Mouse (Mus musculus) limb, embryonic 10.5 days (tissue): ENCODE results near the gene Cdk19. TPM values are rescaled to one million over a fixed set of nuclear protein-coding genes. Genes with fewer than 3 reads are reported as not detected.

Source experiments
- DNase-seq: peaks from one replicate; pipeline ENCODE4 v3.0.0-alpha.2; 2017; ENCODE audit warnings: low spot score
- H3K27ac ChIP-seq: fragments of 300-500 bp; sonication (generic); 2 replicates; pipeline ENCODE4 v1.5.1; 2016; ENCODE audit warnings: mild to moderate bottlenecking
- H3K27me3 ChIP-seq: fragments of 300-500 bp; sonication (generic); 2 replicates; pipeline ENCODE4 v1.6.1; 2016; ENCODE audit warnings: low read depth, mild to moderate bottlenecking; ENCODE audit not compliant: poor library complexity, severe bottlenecking
- H3K36me3 ChIP-seq: fragments of 300-500 bp; sonication (generic); 2 replicates; pipeline ENCODE4 v1.6.1; 2016; ENCODE audit warnings: mild to moderate bottlenecking, moderate library complexity
- H3K4me1 ChIP-seq: fragments of 300-500 bp; sonication (generic); 2 replicates; pipeline ENCODE4 v1.6.1; 2016
- H3K4me3 ChIP-seq: fragments of 300-500 bp; sonication (generic); 2 replicates; pipeline ENCODE4 v1.5.1; 2016; ENCODE audit warnings: mild to moderate bottlenecking, moderate library complexity
- H3K9me3 ChIP-seq: fragments of 300-500 bp; sonication (generic); replicated peaks from 2 replicates; pipeline ENCODE4 v1.6.1; 2016; ENCODE audit warnings: mild to moderate bottlenecking
- WGBS: fragments of 180-500 bp; shearing (Covaris S2); methylation state at CpG from one replicate; pipeline ENCODE4 v1.1.7; 2016; 5-methylcytosine and 5-hydroxymethylcytosine counted together
- polyA plus RNA-seq: library from polyadenylated mRNA; unstranded; fragments of >200 nt; fragmentation: Nextera tagmentation; extraction: Ambion mirVana; gene quantifications from 2 replicates; pipeline ENCODE4 v1.2.1, GENCODE M21; 2016

Gene Cdk19
- polyA plus RNA-seq, 1 experiment from 2014 or later = 9.0 TPM

DNA sequence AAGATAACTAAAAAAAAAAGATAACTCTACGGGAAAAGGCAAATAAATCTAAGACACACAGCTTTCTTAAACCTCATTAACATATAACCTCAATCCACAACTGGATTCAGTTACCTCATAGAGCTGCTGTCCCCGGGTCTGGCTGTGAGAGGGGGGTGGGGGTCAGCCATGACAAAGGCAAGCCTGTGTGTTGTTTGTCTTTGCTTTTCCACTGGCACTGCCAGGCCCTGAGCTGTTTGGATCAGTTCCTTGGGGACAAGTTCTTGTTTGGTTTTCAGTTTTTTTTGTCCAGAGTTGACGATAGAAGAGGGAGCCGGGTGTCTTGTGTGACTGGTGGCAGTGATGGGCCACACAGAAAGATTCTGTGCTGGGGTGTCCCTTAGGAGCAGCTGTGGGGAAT is 177.1 kb downstream of the Cdk19 start:
- no peak for DNase-seq
- H3K4me3 ChIP-seq = no peak overlapping the region
- no peak overlapping the region; the same call in 1 of the 2 replicates for H3K27ac ChIP-seq
- no peaks in the 10 kb centered on the region for H3K27me3 ChIP-seq
- no peaks in the 10 kb centered on the region for H3K36me3 ChIP-seq
- WGBS = 59% methylated on average over 4 of the region's 4 CpGs
- H3K9me3 ChIP-seq = no peaks in the 10 kb centered on the region
- H3K4me1 ChIP-seq = peaks cover 10% of the 10 kb centered on the region; the same call in 1 of the 2 replicates

DNA sequence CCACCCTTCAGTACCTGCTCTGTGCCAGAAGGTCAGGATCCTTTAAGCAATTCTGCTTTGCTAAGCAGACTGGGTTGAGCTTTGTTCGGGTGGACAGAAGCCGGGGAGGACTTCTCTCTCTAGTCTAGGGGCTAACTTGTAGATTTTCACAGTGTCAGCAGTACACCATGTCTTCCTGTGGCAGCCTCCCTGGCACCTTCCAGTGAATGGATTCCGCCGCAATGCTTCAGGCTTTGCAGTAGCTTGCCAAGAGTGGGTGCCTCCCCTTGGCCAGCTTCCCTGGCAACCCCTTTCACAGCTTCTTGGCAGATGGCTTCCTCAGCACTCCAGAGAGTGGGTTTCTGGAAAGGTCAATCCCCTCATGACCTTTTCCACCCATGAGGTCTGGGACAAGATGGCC is 180.2 kb downstream of the Cdk19 start:
- Histone ChIP-seq H3K9me3 (no peaks in the 10 kb centered on the region), H3K27me3 (no peaks in the 10 kb centered on the region), H3K4me3 (no peak overlapping the region), H3K4me1 (peaks cover 18% of the 10 kb centered on the region; the same call in 1 of the 2 replicates), H3K36me3 (no peaks in the 10 kb centered on the region), H3K27ac (no peak overlapping the region)
- DNase-seq = no peak
- 90% methylated on average over 4 of the region's 4 CpGs for WGBS

DNA sequence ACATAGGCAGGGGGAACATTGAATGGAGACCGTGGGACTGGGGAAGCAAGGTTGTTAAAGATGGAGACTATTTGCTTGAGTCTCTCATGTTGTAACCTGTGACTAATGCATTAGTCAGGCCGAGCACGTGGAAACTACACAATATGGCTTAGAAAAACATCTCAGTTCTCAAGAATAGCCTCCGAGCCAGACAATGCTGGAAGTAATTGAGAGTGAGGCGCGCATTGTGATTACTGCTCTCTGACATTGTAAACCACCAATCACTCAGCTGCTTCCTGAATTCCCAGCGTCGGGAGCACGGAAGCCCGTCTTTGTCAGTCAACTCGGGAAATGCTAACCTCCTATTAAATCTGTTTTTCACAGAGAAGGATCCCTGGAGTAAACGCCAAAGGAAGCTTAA is 182.2 kb downstream of the Cdk19 start:
- Histone ChIP-seq H3K9me3 (no peaks in the 10 kb centered on the region), H3K4me3 (no peak overlapping the region), H3K27me3 (no peaks in the 10 kb centered on the region), H3K36me3 (no peaks in the 10 kb centered on the region), H3K4me1 (peaks cover 9% of the 10 kb centered on the region; the same call in 1 of the 2 replicates), H3K27ac (peak overlapping the region; percentile 25; the same call in 1 of the 2 replicates)
- no peak for DNase-seq
- WGBS = 50% methylated on average over 12 of the region's 12 CpGs

DNA sequence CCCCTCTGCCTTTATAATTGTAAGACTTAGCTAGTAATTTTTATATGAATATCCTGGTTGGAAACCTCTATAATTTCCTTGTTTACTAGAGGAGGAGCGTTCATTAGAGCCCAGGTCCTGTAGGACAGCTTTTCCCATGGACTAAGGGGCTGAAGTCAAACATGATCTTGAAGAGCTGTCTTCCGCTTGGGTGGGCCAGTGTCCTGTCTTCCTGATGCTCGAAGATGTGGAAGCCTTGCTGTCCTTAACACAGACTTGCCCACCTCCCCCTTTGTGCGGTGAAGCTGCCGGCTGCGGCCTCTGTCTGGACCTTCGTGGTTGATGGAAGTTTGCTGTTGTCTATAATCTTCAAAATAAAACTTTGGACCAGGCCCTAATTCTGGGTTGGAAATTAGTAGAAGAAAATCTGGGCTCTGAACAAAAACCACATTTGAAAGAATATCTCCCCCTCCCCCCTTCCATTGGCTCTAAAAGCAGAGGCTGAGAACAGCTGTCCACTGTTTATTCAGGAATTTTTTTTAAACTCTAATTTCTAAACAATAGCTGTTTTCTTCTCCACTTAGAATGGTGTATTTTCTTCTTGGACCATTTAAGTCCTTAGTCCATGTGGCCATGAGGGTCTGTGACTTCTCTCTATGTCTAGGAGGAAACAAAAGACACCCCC is 184.1 kb downstream of the Cdk19 start:
- no peaks in the 10 kb centered on the region for H3K27me3 ChIP-seq
- H3K27ac ChIP-seq = peak overlapping the region; percentile 54; the same call in 1 of the 2 replicates
- no peaks in the 10 kb centered on the region for H3K36me3 ChIP-seq
- 85% methylated on average over 7 of the region's 7 CpGs for WGBS
- H3K4me3 ChIP-seq = no peak overlapping the region
- no peaks in the 10 kb centered on the region for H3K9me3 ChIP-seq
- peaks cover 23% of the 10 kb centered on the region for H3K4me1 ChIP-seq
- no peak for DNase-seq

DNA sequence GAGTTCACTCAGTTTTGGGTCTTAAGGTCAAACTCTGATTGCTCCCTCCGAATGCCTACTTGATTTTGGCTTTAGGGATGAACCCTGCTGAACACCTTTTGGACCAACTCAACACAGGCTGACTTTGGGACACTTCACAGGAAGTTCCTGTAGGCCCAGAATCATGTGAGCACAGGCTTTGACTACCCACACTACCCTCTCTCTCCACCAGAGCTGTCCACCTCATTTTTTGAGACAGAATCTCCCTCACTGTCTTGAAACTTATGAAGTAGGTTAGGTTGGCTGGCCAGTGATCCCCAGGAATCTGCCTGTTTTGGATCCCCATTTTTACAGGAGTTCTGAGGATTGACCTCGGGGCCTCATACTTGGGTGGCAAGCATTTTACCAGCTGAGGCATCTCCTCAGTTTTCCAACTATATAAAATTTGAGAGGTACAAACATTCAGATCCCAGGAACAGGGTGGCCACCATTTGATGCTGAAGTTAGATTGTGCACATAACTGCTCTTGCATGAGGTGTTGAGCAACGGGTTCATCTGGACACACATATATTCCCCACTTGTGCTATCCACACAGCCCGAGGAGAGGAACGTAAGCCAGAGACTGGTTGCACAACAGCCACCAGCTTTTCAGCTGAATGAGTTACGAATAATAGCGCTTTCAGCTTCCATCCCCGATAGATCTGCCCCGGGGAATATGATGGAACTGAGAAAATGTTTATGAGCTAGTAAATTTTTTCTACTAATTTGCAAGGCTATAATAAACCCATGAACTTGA is 184.9 kb downstream of the Cdk19 start:
- H3K36me3 ChIP-seq = no peaks in the 10 kb centered on the region
- H3K27me3 ChIP-seq = no peaks in the 10 kb centered on the region
- H3K9me3 ChIP-seq = no peaks in the 10 kb centered on the region
- 84% methylated on average over 9 of the region's 9 CpGs for WGBS
- peak overlapping the region; percentile 31; the same call in 1 of the 2 replicates for H3K27ac ChIP-seq
- no peak overlapping the region for H3K4me3 ChIP-seq
- DNase-seq = no peak
- peaks cover 30% of the 10 kb centered on the region for H3K4me1 ChIP-seq

DNA sequence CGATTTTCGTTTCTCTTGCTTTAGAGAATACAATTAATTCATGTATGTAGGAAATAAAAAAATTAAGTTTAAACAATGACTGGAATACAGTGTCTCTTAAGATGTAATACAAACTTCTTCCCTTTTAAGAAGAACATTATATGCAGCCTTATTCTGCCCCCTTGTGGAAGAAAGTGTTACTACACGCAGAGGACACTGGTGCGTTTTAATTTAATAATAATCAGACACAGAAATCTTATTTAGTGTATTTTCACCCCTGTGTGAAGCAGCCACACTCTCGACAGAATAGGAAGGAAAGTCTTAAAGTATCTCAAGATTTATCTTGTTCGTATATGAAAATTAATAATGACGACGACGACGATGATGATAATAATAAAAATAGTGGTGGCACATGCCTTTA is 185.6 kb downstream of the Cdk19 start:
- Histone ChIP-seq H3K36me3 (no peaks in the 10 kb centered on the region), H3K9me3 (no peaks in the 10 kb centered on the region), H3K27me3 (no peaks in the 10 kb centered on the region), H3K4me3 (no peak overlapping the region), H3K4me1 (peaks cover 31% of the 10 kb centered on the region), H3K27ac (no peak overlapping the region)
- DNase-seq = no peak
- 35% methylated on average over 10 of the region's 10 CpGs for WGBS

DNA sequence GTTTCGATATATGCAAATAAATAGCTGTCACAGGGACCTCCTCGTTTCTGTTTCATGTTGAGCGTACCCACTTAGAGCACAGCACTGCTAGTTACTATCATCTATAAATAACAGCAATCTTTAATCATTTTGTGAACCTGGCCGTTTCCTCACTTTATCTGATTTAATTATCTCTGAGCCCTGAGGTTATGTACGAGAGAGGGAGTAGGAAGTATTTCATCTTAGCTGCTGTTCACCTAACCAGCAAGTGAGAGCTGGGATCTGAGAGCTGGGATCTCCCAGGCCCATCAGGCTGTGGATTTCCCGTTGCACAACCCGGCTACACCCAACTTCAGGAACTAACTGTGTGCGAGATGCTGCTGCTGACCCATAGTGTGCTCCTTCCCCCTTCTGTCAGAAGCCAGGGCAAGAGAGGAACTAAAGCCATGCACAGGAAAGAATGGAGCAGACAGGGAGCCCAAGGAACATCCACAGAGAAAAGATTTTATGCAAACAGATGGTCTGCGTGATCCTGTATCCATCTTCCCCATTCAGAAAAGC is 186.3 kb downstream of the Cdk19 start:
- no peak for DNase-seq
- no peaks in the 10 kb centered on the region for H3K27me3 ChIP-seq
- H3K36me3 ChIP-seq = no peaks in the 10 kb centered on the region
- no peak overlapping the region for H3K27ac ChIP-seq
- no peak overlapping the region for H3K4me3 ChIP-seq
- H3K9me3 ChIP-seq = no peaks in the 10 kb centered on the region
- 76% methylated on average over 9 of the region's 9 CpGs for WGBS
- peaks cover 31% of the 10 kb centered on the region for H3K4me1 ChIP-seq

DNA sequence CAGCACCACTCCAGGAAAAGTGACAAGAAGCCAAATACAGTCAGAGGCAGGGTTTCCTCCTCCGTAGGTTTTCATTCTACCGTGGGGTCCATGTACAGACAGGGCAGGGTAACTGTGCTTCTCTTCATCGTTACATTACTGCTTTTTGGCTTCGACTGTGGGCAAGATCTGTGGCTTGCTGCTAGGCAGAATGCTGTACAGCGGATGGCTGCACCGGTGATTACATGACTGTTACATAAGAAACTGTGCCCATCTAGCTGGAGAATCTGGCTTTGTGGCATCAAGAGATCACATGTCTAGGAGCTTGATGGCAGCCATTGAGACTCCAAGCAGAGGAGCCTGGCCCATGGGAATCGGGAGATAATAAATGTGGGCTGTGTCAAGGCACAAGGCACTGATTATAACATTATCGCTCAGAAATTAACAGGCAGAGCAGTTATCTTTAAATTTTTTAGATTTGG is 187.0 kb downstream of the Cdk19 start:
- no peak for DNase-seq
- Histone ChIP-seq H3K36me3 (no peaks in the 10 kb centered on the region), H3K4me3 (no peak overlapping the region), H3K27me3 (no peaks in the 10 kb centered on the region), H3K4me1 (peaks cover 31% of the 10 kb centered on the region), H3K9me3 (no peaks in the 10 kb centered on the region), H3K27ac (no peak overlapping the region)
- WGBS = 87% methylated on average over 8 of the region's 8 CpGs

DNA sequence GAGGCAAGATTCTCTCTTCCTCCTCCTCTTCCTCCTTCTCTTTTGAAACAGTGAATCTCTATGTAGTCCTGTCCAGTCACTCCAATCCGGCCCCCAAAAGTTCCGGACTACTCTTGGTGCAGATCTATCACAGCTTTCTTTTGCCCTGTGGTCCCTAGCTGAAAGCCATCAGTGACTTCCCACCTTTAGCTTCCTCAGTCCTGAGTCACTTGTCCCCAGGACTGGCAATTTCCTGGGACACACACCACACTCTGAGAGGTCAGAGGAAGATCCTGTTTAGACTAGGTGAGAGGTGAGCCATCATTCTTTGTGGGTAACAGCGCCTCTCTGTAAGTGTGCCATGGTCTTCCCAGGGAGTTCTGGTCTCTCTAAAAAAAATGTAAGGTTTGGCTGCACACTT is 187.6 kb downstream of the Cdk19 start:
- Histone ChIP-seq H3K9me3 (no peaks in the 10 kb centered on the region), H3K4me3 (no peak overlapping the region), H3K4me1 (peaks cover 31% of the 10 kb centered on the region), H3K27ac (no peak overlapping the region), H3K36me3 (no peaks in the 10 kb centered on the region), H3K27me3 (no peaks in the 10 kb centered on the region)
- DNase-seq = no peak
- 88% methylated on average over 3 of the region's 3 CpGs for WGBS

DNA sequence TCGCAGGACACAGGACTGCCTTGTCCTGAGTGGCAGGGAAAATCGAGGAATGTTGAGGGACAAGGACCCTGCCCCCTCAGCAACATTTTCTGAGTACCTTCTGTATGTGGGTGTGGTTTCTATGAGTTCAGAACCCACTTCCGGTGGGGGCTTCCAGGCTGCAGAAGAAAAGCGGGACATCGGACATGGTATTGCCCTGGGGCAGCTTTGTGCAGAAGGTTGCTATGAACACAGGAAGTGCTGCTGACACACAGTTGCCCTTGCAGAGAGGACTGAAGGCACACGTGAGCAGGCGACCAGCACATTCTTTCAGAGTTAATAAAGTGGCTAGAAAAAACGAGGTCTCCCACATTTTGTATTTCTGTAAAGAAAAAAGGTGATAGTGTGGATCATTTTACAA is 188.2 kb downstream of the Cdk19 start:
- no peak for DNase-seq
- WGBS = 50% methylated on average over 8 of the region's 8 CpGs
- Histone ChIP-seq H3K4me3 (no peak overlapping the region), H3K9me3 (no peaks in the 10 kb centered on the region), H3K27me3 (no peaks in the 10 kb centered on the region), H3K27ac (peak overlapping the region; percentile 32; the same call in 1 of the 2 replicates), H3K36me3 (no peaks in the 10 kb centered on the region), H3K4me1 (peaks cover 31% of the 10 kb centered on the region)

DNA sequence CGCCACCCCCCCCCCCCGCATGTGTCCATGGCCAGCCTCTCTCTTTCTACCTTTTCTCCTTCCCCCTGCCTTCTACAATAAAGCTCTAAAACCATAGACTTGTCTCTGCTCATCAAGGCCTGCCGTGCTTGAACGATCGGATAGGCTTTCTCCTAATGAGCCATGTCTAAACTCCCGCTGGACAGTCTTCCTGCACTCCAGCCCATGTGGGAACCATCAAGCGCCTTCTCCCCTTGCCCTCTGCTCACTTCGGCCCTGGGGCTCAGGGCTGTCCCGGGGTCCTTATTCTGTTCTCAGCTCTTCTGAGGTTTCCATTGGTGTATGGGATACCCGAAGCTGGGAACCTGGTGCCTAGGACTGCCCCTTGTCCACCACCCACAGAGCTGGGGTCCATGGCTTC is 189.3 kb downstream of the Cdk19 start:
- Histone ChIP-seq H3K9me3 (no peaks in the 10 kb centered on the region; the same call in 1 of the 2 replicates), H3K36me3 (no peaks in the 10 kb centered on the region), H3K4me1 (peaks cover 31% of the 10 kb centered on the region), H3K4me3 (no peak overlapping the region), H3K27ac (peak overlapping the region; percentile 11; the same call in 1 of the 2 replicates), H3K27me3 (no peaks in the 10 kb centered on the region)
- WGBS = 42% methylated on average over 8 of the region's 10 CpGs
- DNase-seq = peak; percentile 44

DNA sequence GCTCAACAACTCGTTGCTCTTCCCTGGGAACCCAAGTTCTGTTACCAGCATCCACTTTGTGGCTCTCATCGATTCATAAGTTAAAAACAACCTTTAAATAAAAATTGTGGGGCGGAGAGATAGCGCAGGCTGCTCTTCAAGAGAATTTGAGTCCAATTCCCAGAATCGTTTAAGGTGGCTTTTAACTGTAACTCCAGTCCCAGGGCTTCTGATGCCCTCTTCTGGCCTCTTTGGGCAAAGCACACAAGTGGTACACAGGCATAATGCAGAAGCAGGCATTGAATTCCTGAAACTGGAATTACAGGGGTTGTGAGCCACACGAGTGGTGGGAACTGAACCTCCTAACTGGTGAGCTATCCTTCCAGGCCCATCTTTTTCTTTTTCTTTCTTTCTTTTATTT is 190.3 kb downstream of the Cdk19 start:
- H3K4me1 ChIP-seq = peaks cover 23% of the 10 kb centered on the region
- H3K27me3 ChIP-seq = no peaks in the 10 kb centered on the region
- H3K9me3 ChIP-seq = no peaks in the 10 kb centered on the region; the same call in 1 of the 2 replicates
- no peak overlapping the region for H3K27ac ChIP-seq
- WGBS = 68% methylated on average over 6 of the region's 6 CpGs
- H3K4me3 ChIP-seq = no peak overlapping the region
- peak; percentile 52 for DNase-seq
- no peaks in the 10 kb centered on the region for H3K36me3 ChIP-seq

DNA sequence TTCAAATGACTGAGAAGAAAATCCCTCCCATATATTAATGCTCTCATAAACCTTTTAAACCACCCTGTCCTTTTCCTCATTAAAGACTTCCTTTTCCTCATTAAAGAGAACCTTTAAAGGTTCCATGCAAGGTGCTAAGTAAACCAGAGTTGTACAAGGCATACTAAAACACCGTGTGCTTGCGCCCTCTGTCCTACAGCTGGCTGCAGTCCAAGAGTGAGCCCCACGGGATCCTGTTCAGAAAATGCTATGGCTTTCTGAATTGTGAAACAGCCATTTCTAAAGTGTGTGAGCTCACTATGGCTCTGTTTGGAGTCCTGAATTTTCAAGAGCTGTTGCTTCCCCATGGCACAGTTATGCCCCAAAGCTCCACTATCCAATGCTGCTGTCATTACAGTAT is 191.3 kb downstream of the Cdk19 start:
- Histone ChIP-seq H3K27me3 (no peaks in the 10 kb centered on the region), H3K9me3 (no peaks in the 10 kb centered on the region; the same call in 1 of the 2 replicates), H3K4me3 (no peak overlapping the region), H3K36me3 (no peaks in the 10 kb centered on the region), H3K27ac (no peak overlapping the region), H3K4me1 (peaks cover 23% of the 10 kb centered on the region)
- DNase-seq = no peak
- 78% methylated on average over 3 of the region's 3 CpGs for WGBS
